Mouse (Mus musculus) ES-E14 (cell line): ENCODE measurements around the gene Fermt2. TPM values are rescaled to one million over a fixed set of nuclear protein-coding genes. Genes with fewer than 3 reads are reported as not detected.
"Not testable (repeated sequence)": the region's sequence is repeated elsewhere in the genome, so short reads cannot be mapped to it uniquely, and the experiment has no call there.

Experiments used
- DNase-seq: peaks from one replicate; pipeline ENCODE4 v3.0.0-alpha.2; 2013; ENCODE audit warnings: low read depth, low spot score
- H3K27ac ChIP-seq: 2 replicates; pipeline ENCODE4 v1.5.1; 2012; ENCODE audit warnings: low read depth, mild to moderate bottlenecking, low read length, moderate library complexity, mixed read lengths; ENCODE audit not compliant: poor library complexity, insufficient read depth, severe bottlenecking
- H3K36me3 ChIP-seq: 2 replicates; pipeline ENCODE4 v1.6.1; 2012; ENCODE audit warnings: mild to moderate bottlenecking, low read length, moderate library complexity, mixed read lengths; ENCODE audit not compliant: control insufficient read depth, poor library complexity, insufficient read depth, severe bottlenecking
- H3K4me1 ChIP-seq, 2 experiments: fragments of 150-350 bp in 1 of 2; sonication (generic) in 1 of 2; 2 replicates each; pipeline ENCODE4 v1.6.1; 2012; ENCODE audit warnings: low read length in 2 of 2, mild to moderate bottlenecking in 1 of 2, mixed read lengths in 1 of 2; ENCODE audit not compliant: control insufficient read depth in 2 of 2, insufficient read depth in 2 of 2, poor library complexity in 1 of 2
- H3K4me3 ChIP-seq, 2 experiments: fragments of 150-350 bp in 1 of 2; sonication (generic) in 1 of 2; 2 replicates each; pipeline ENCODE4 v1.5.1; 2012; ENCODE audit warnings: low read length in 2 of 2, low read depth in 1 of 2, mild to moderate bottlenecking in 1 of 2, mixed read lengths in 1 of 2; ENCODE audit not compliant: insufficient read depth in 1 of 2, poor library complexity in 1 of 2, severe bottlenecking in 1 of 2
- H3K9ac ChIP-seq: 2 replicates; pipeline ENCODE4 v1.6.1; 2012; ENCODE audit warnings: low read depth, mild to moderate bottlenecking, low read length, mixed read lengths; ENCODE audit not compliant: poor library complexity, insufficient read depth, severe bottlenecking
- H3K9me3 ChIP-seq: fragments of 150-350 bp; sonication (generic); 2 replicates; pipeline ENCODE4 v1.6.1; 2012; ENCODE audit warnings: low read depth, mild to moderate bottlenecking, low read length; ENCODE audit not compliant: control insufficient read depth, insufficient read depth
- CHD2 ChIP-seq: IDR thresholded peaks from 2 replicates; pipeline ENCODE4 v1.6.1; 2014; ENCODE audit warnings: mild to moderate bottlenecking, low read depth, low read length, inconsistent platforms
- HCFC1 ChIP-seq: IDR thresholded peaks from 2 replicates; pipeline ENCODE4 v1.6.1; 2012; ENCODE audit warnings: low read length, inconsistent platforms, borderline replicate concordance; ENCODE audit not compliant: insufficient read depth
- MAFK ChIP-seq: IDR thresholded peaks from 2 replicates; pipeline ENCODE4 v1.6.1; 2014; ENCODE audit warnings: mild to moderate bottlenecking, low read depth, low read length, inconsistent platforms; ENCODE audit not compliant: insufficient read depth
- ZC3H11A ChIP-seq: IDR thresholded peaks from 2 replicates; pipeline ENCODE4 v1.6.1; 2012; ENCODE audit warnings: low read depth, mild to moderate bottlenecking, inconsistent platforms, low read length, borderline replicate concordance
- ZNF384 ChIP-seq: IDR thresholded peaks from 2 replicates; pipeline ENCODE4 v1.6.1; 2012; ENCODE audit warnings: low read depth, low read length, inconsistent platforms
- in situ Hi-C, 2 experiments: fragments of 600-800 bp; cut with MboI; formaldehyde crosslinking; loops; one replicate each; pipeline ENCODE4 v1.15.1; 2025; ENCODE audit warnings: low sequenced_read_pairs in 2 of 2, inconsistent platforms in 1 of 2; ENCODE audit not compliant: unreplicated experiment in 2 of 2
- total RNA-seq: library from RNA; depleted of rRNA; stranded (reverse); fragments of 300-350 nt; gene quantifications from 2 replicates; pipeline ENCODE4 v1.2.3, GENCODE M21; 2012

Fermt2 gene
- total RNA-seq, 1 experiment, result 47.0 TPM

DNA sequence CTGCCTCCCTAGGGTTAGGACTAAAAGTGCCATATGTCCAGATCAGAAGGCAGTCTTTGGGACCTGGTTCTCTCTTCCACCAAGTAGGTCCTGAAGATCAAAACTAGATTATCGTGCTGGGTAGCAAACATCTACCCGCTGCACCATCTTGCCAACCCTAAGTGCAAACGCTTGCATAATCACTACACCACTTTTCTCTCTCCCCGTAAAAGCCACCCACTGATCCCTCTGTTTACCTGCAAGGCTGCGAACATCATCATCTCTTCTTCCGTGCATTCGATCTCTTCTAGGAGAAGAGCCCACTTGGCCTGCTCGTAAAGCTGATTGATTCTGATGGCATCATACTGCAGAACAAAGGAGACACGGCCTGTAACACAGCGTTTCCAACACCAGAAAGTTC, 57.4 kb downstream of the Fermt2 start:
- TF ChIP-seq ZNF384, result no peak
- TF ChIP-seq HCFC1, result no peak
- no peak overlapping the region for H3K9ac ChIP-seq
- no peak for DNase-seq
- H3K36me3 ChIP-seq, result peaks cover 19% of the 10 kb centered on the region
- H3K4me3 ChIP-seq, result no peak overlapping the region
- no peak overlapping the region for H3K27ac ChIP-seq
- peaks cover 0 to 3% of the 10 kb centered on the region in 2 experiments; a peak in 1 of 4 replicates for H3K4me1 ChIP-seq
- H3K9me3 ChIP-seq, result no peaks in the 10 kb centered on the region
- in situ Hi-C loops, result no loop called here

DNA sequence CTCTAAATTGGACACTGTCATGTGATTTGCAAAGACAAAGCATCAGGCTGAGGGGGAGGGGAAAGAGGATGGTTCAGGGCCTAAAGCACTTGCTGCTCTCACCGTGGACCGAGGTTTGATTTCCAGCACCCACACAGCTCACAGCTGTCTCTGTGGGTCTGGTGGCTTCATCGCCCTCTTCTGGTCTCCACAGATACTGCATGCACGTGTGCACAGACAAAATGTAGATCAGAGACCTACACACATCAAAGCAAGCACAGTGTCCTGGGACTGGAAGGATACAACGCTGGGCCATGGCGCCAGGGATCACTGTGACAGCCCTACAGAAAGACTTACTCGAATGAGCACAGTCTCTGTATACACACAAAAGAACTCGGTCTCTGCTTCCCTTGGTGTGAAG, 60.5 kb downstream of the Fermt2 start:
- in situ Hi-C loops, result no loop called here
- H3K9ac ChIP-seq, result no peak overlapping the region
- TF ChIP-seq ZC3H11A (0 out of 2 replicates have a peak, but pooled peaks have one; percentile 33), ZNF384 (no peak)
- H3K9me3 ChIP-seq, result no peaks in the 10 kb centered on the region
- no peak for DNase-seq
- H3K36me3 ChIP-seq, result peaks cover 23% of the 10 kb centered on the region
- no peak overlapping the region for H3K4me3 ChIP-seq
- H3K4me1 ChIP-seq, result peaks cover under 1 to 5% of the 10 kb centered on the region in 2 experiments
- no peak overlapping the region for H3K27ac ChIP-seq

GRCm38 (mm10) chr14:45466371-45466770, 63.5 kb downstream of the Fermt2 start:
- H3K9ac ChIP-seq, H3K9me3 ChIP-seq, DNase-seq, in situ Hi-C loops, H3K27ac ChIP-seq, H3K4me3 ChIP-seq: not testable (repeated sequence)
- H3K36me3 ChIP-seq, result peaks cover 20% of the 10 kb centered on the region
- H3K4me1 ChIP-seq, result peaks cover 13 to 14% of the 10 kb centered on the region in 2 experiments

- no peaks in the 10 kb centered on the region for H3K9me3 ChIP-seq
- H3K4me3 ChIP-seq, result no peak overlapping the region
- in situ Hi-C loops, result no loop called here
- H3K36me3 ChIP-seq, result peaks cover 25% of the 10 kb centered on the region
- no peak for DNase-seq
- no peak for TF ChIP-seq HCFC1
- no peak for TF ChIP-seq CHD2
- TF ChIP-seq ZNF384, result no peak
- TF ChIP-seq MAFK, result no peak
- TF ChIP-seq ZC3H11A, result no peak
- H3K4me1 ChIP-seq, result peaks cover 13 to 18% of the 10 kb centered on the region in 2 experiments
- peak overlapping the region; percentile 15; the same call in 1 of the 2 replicates for H3K27ac ChIP-seq
- no peak overlapping the region for H3K9ac ChIP-seq
These were observed 65.6 kb downstream of the Fermt2 start for GRCm38 (mm10) chr14:45464036-45465035.

GRCm38 (mm10) chr14:45463599-45463998, 66.3 kb downstream of the Fermt2 start:
- Histone ChIP-seq H3K36me3 (peaks cover 25% of the 10 kb centered on the region), H3K4me1 (peaks cover 13 to 18% of the 10 kb centered on the region in 2 experiments)

More at GRCm38 (mm10) chr14:45463599-45463998, 66.3 kb downstream of the Fermt2 start:
- no peaks in the 10 kb centered on the region for H3K9me3 ChIP-seq
- no peak for DNase-seq
- peak overlapping the region; percentile 91 for H3K27ac ChIP-seq
- TF ChIP-seq MAFK (no peak), CHD2 (no peak), ZC3H11A (no peak), HCFC1 (no peak), ZNF384 (no peak)
- H3K9ac ChIP-seq, result peak overlapping the region; percentile 25; the same call in 1 of the 2 replicates
- no peak overlapping the region for H3K4me3 ChIP-seq
- in situ Hi-C loops, result no loop called here
